16 mouse cellular contexts compared by ENCODE assay signal in the genomic region with DNA sequence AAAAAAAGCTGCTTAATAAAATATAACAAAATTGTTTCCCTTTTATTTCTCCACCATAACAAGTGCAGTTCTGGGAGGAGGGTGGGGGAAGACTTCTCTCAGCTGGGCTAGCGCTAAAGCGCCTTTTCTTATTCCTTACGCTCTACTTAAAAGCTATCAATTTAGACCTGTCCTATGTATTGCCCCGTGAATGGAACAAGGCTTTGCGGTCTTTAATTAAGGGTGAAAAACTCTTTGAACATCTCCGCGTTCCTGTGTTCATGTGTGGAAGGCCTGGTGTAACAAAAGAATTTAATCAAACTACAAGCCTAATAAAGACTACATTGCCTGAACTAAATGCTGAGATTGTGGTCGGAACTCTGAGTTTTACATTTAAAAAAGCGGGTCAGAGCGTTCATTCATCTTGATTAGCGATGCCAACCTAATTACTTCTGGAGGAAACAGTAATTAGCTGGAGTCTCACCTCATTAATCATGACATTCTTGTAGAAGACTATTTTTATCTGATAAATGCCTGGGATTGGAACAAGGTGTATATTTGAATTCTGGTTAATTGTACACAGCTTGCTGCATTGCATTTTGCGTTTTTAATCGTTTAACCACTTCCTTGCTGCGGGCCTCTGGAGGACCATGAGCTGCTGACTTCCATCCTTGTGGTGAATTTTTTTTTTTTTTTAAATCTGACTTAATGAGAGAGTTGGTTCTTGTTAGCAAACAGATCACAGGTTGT.
A peak's percentile ranks its signal among the peaks of the same experiment; 100 is the strongest.
DNase-seq lines count a peak whose midpoint lies in the region; ATAC-seq and TF ChIP-seq lines count a peak whose summit lies in the region.
"Had no signal": no experiment of that assay in that cellular context is flagged by ENCODE, and none has a peak within 500 bp of the region (broad histone marks: within the 10 kb centered on the region; RNA-seq: fewer than 3 reads in every experiment).

No protein-coding gene starts in this region.

- DNase-seq in left cerebral cortex, adult 2 months (ENCODE audit: extremely low spot score in 1 of 2, low spot score in 2 of 2) = no peak
- no peak for DNase-seq in left cerebral cortex, postnatal 4 days
- peak; percentile 85 for DNase-seq in forebrain, embryonic 14.5 days (ENCODE audit: low spot score)
- no peak for DNase-seq in limb, embryonic 10.5 days (ENCODE audit: low spot score)
- no peak for DNase-seq in thymus, adult 2 months
- DNase-seq in lung, adult 18-20 months = no peak
- DNase-seq in thymus, adult 18-20 months = no peak
- DNase-seq: cerebellum, adult 18-20 months; liver, embryonic 13.5 days; spleen, adult 18-20 months had no signal

- peak overlapping the region; percentile 52 for H3K4me2 ChIP-seq in forebrain, embryonic 14.5 days (ENCODE audit: low read length)
- peak overlapping the region; percentile 49 for H3K4me2 ChIP-seq in neural tube, embryonic 15.5 days
- H3K4me2 ChIP-seq: liver, embryonic 13.5 days had no signal

- TF ChIP-seq CTCF in left cerebral cortex, adult 2 months (IDR thresholded peaks at IDR 0.05) = no peak
- TF ChIP-seq CTCF in thymus, adult 2 months (IDR thresholded peaks at IDR 0.05; ENCODE audit: borderline replicate concordance, control insufficient read depth, extremely low read depth, insufficient read depth, low read length, poor library complexity) = no peak

- H3K27me3 ChIP-seq in forebrain, embryonic 14.5 days (replicated peaks; ENCODE audit: control insufficient read depth, insufficient read depth, low read length) = peaks cover 8% of the 10 kb centered on the region
- no peaks in the 10 kb centered on the region for H3K27me3 ChIP-seq in limb, embryonic 10.5 days (ENCODE audit: low read depth, poor library complexity, severe bottlenecking)
- H3K27me3 ChIP-seq in neural tube, embryonic 15.5 days (replicated peaks) = peaks cover 3% of the 10 kb centered on the region; the same call in 1 of the 2 replicates
- H3K27me3 ChIP-seq in thymus, adult 2 months (ENCODE audit: control insufficient read depth, insufficient read depth, low read length) = no peaks in the 10 kb centered on the region
- H3K27me3 ChIP-seq: heart, embryonic 12.5 days; liver, embryonic 13.5 days; megakaryocyte, embryonic 14.5 days had no signal

- no peaks in the 10 kb centered on the region for H3K36me3 ChIP-seq in forebrain, embryonic 14.5 days (ENCODE audit: control insufficient read depth, insufficient read depth, low read length)
- no peaks in the 10 kb centered on the region for H3K36me3 ChIP-seq in limb, embryonic 10.5 days
- no peaks in the 10 kb centered on the region for H3K36me3 ChIP-seq in neural tube, embryonic 15.5 days
- no peaks in the 10 kb centered on the region for H3K36me3 ChIP-seq in thymus, adult 2 months (ENCODE audit: control insufficient read depth, insufficient read depth, low read length)
- H3K36me3 ChIP-seq: embryonic facial prominence, embryonic 13.5 days; heart, embryonic 12.5 days; liver, embryonic 13.5 days had no signal

- H3K9me3 ChIP-seq in forebrain, embryonic 14.5 days (replicated peaks; ENCODE audit: control insufficient read depth, low read length) = no peaks in the 10 kb centered on the region
- H3K9me3 ChIP-seq in limb, embryonic 10.5 days (replicated peaks) = no peaks in the 10 kb centered on the region
- no peaks in the 10 kb centered on the region for H3K9me3 ChIP-seq in neural tube, embryonic 15.5 days (replicated peaks)
- H3K9me3 ChIP-seq: embryonic facial prominence, embryonic 13.5 days; heart, embryonic 12.5 days; liver, embryonic 13.5 days; megakaryocyte, embryonic 14.5 days had no signal

- no peak overlapping the region; the same call in 1 of the 2 replicates for H3K4me3 ChIP-seq in left cerebral cortex, adult 2 months
- H3K4me3 ChIP-seq in forebrain, embryonic 14.5 days (ENCODE audit: low read depth, low read length) = peak overlapping the region; percentile 15; the same call in 1 of the 2 replicates
- H3K4me3 ChIP-seq in limb, embryonic 10.5 days = peak overlapping the region; percentile 18
- no peak overlapping the region for H3K4me3 ChIP-seq in neural tube, embryonic 15.5 days (replicated peaks)
- no peak overlapping the region for H3K4me3 ChIP-seq in thymus, adult 2 months (ENCODE audit: control insufficient read depth, insufficient read depth, low read length)
- H3K4me3 ChIP-seq: embryonic facial prominence, embryonic 13.5 days; heart, embryonic 12.5 days; liver, embryonic 13.5 days; megakaryocyte, embryonic 14.5 days had no signal

- peak; percentile 60 for ATAC-seq in forebrain, embryonic 14.5 days
- peak; percentile 37; the same call in 1 of the 2 replicates for ATAC-seq in neural tube, embryonic 15.5 days (ENCODE audit: low FRiP score)
- ATAC-seq: intestine, postnatal 0 days; Patski had no signal

- WGBS in forebrain, embryonic 14.5 days = 8% methylated on average over 14 of the region's 14 CpGs
- 31% methylated on average over 14 of the region's 14 CpGs for WGBS in limb, embryonic 10.5 days
- WGBS in neural tube, embryonic 15.5 days = 25% methylated on average over 14 of the region's 14 CpGs
- WGBS in thymus, adult 2 months = 92% methylated on average over 14 of the region's 14 CpGs

- peak overlapping the region; percentile 72; the same call in 1 of the 2 replicates for H3K27ac ChIP-seq in left cerebral cortex, adult 2 months
- 0 out of 2 replicates have a peak overlapping the region, but pooled peaks have one; percentile 15 for H3K27ac ChIP-seq in forebrain, embryonic 14.5 days (ENCODE audit: low read depth, low read length)
- peak overlapping the region; percentile 69 for H3K27ac ChIP-seq in limb, embryonic 10.5 days
- H3K27ac ChIP-seq in neural tube, embryonic 15.5 days (replicated peaks) = 0 out of 2 replicates have a peak overlapping the region, but pooled peaks have one; percentile 19
- no peak overlapping the region for H3K27ac ChIP-seq in thymus, adult 2 months (ENCODE audit: control insufficient read depth, insufficient read depth, low read length)
- H3K27ac ChIP-seq: embryonic facial prominence, embryonic 13.5 days; liver, embryonic 13.5 days had no signal

- intact Hi-C loops in left cerebral cortex, adult 2 months (cut with DNase I) = no loop called here
- intact Hi-C loops in left cerebral cortex, postnatal 4 days (cut with DNase I) = no loop called here

- TF ChIP-seq POLR2A in thymus, adult 2 months (IDR thresholded peaks at IDR 0.05; ENCODE audit: control insufficient read depth, extremely low read depth, insufficient read depth, low read length, poor library complexity) = no peak

- H3K9ac ChIP-seq in forebrain, embryonic 14.5 days (ENCODE audit: low read length) = no peak overlapping the region; the same call in 1 of the 2 replicates
- H3K9ac ChIP-seq in neural tube, embryonic 15.5 days (replicated peaks) = no peak overlapping the region
- H3K9ac ChIP-seq: embryonic facial prominence, embryonic 13.5 days; heart, embryonic 12.5 days; liver, embryonic 13.5 days had no signal

- H3K4me1 ChIP-seq in forebrain, embryonic 14.5 days (ENCODE audit: control insufficient read depth, insufficient read depth, low read length) = peaks cover 24% of the 10 kb centered on the region
- H3K4me1 ChIP-seq in limb, embryonic 10.5 days = peaks cover 33% of the 10 kb centered on the region
- peaks cover 28% of the 10 kb centered on the region for H3K4me1 ChIP-seq in neural tube, embryonic 15.5 days
- no peaks in the 10 kb centered on the region for H3K4me1 ChIP-seq in thymus, adult 2 months (replicated peaks; ENCODE audit: control insufficient read depth, insufficient read depth, low read length)
- H3K4me1 ChIP-seq: heart, embryonic 12.5 days; liver, embryonic 13.5 days; megakaryocyte, embryonic 14.5 days had no signal

Comparison
In these comparisons a context has a peak if more than half of its experiments do, and no peak if none do; other contexts are left out.
1. H3K4me3 ChIP-seq: peak in forebrain, embryonic 14.5 days (single experiment) and limb, embryonic 10.5 days (single experiment); none in left cerebral cortex, adult 2 months (single experiment), neural tube, embryonic 15.5 days (single experiment) and thymus, adult 2 months (single experiment).